Mouse (Mus musculus): ENCODE data around the gene Nos1ap. TPM values are rescaled to one million over a fixed set of nuclear protein-coding genes. Genes with fewer than 3 reads are reported as not detected.

Gene Nos1ap
- polyA plus RNA-seq, 1 experiment = 1.1 TPM

- no peaks in the 10 kb centered on the region for H3K4me1 ChIP-seq (ENCODE audit: control insufficient read depth)
- no peaks in the 10 kb centered on the region; the same call in 1 of the 2 replicates for H3K27me3 ChIP-seq (ENCODE audit: control insufficient read depth)
- TF ChIP-seq GATA1 (IDR thresholded peaks at IDR 0.05; ENCODE audit: low read length) (no peak), TAL1 (IDR thresholded peaks at IDR 0.05; ENCODE audit: low read length) (no peak)
- no peaks in the 10 kb centered on the region for H3K36me3 ChIP-seq (ENCODE audit: control insufficient read depth)
- H3K4me3 ChIP-seq (replicated peaks) = no peak overlapping the region
- H3K9me3 ChIP-seq (ENCODE audit: control insufficient read depth, low read length) = no peaks in the 10 kb centered on the region
These were observed 160.0 kb downstream of the Nos1ap start for GRCm38 (mm10) chr1:170429656-170430055.

- Histone ChIP-seq H3K27me3 (ENCODE audit: control insufficient read depth) (no peaks in the 10 kb centered on the region; the same call in 1 of the 2 replicates), H3K9me3 (ENCODE audit: control insufficient read depth, low read length) (no peaks in the 10 kb centered on the region), H3K4me1 (ENCODE audit: control insufficient read depth) (no peaks in the 10 kb centered on the region), H3K4me3 (replicated peaks) (no peak overlapping the region), H3K36me3 (ENCODE audit: control insufficient read depth) (no peaks in the 10 kb centered on the region)
- TF ChIP-seq TAL1 (IDR thresholded peaks at IDR 0.05; ENCODE audit: low read length) = no peak
- no peak for TF ChIP-seq GATA1 (IDR thresholded peaks at IDR 0.05; ENCODE audit: low read length)
These were observed 161.5 kb downstream of the Nos1ap start for GRCm38 (mm10) chr1:170428141-170428540.

GRCm38 (mm10) chr1:170424258-170424889, 165.3 kb downstream of the Nos1ap start:
- H3K27me3 ChIP-seq (ENCODE audit: control insufficient read depth) = no peaks in the 10 kb centered on the region
- no peaks in the 10 kb centered on the region for H3K4me1 ChIP-seq (ENCODE audit: control insufficient read depth)
- no peaks in the 10 kb centered on the region; the same call in 1 of the 2 replicates for H3K9me3 ChIP-seq (ENCODE audit: control insufficient read depth, low read length)
- H3K36me3 ChIP-seq (ENCODE audit: control insufficient read depth) = no peaks in the 10 kb centered on the region
- TF ChIP-seq GATA1 (IDR thresholded peaks at IDR 0.05; ENCODE audit: low read length) (no peak), TAL1 (IDR thresholded peaks at IDR 0.05; ENCODE audit: low read length) (no peak)
- H3K4me3 ChIP-seq (replicated peaks) = no peak overlapping the region

DNA sequence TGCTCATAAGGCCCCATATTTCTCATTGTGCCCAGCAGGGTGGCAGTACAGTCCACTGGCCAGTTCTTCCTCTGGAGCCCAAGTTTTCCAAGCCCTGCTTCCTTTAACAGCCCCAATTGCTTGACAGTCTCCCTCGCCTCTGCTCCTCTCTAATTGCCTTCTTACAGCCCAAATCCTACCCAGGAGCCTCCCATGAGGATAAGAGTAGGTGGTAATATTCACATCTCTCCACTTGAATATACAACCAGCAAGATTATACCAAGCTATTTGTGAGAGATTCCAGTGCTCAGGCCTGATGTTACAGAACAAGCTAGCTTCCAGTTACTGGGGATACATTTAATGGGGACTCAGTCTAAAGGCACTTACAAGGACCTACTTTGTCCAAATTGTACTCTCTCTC, 166.6 kb downstream of the Nos1ap start:
- Histone ChIP-seq H3K27me3 (ENCODE audit: control insufficient read depth) (no peaks in the 10 kb centered on the region), H3K4me1 (ENCODE audit: control insufficient read depth) (no peaks in the 10 kb centered on the region), H3K9me3 (ENCODE audit: control insufficient read depth, low read length) (peaks cover 7% of the 10 kb centered on the region), H3K4me3 (replicated peaks) (no peak overlapping the region), H3K36me3 (ENCODE audit: control insufficient read depth) (no peaks in the 10 kb centered on the region)
- TF ChIP-seq GATA1 (IDR thresholded peaks at IDR 0.05; ENCODE audit: low read length) = no peak
- TF ChIP-seq TAL1 (IDR thresholded peaks at IDR 0.05; ENCODE audit: low read length) = no peak

DNA sequence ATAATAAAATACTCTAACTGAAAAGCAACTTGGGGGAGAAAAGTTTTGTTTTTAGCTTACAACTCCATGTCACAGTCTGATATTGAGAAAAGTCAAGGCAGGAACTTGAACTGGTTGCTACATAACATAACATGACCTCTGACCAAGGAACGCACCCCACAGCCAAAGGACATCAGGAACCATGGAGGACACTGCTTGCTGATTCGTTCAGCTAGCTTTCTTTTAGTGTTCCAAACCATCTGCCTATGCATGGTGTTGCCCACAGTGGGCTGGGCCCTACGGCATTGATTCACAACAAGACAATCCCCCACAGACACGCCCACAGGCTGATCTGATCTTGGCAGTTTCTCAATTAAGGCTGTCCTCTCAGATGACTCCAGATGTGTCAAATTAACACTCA, 167.5 kb downstream of the Nos1ap start:
- H3K4me1 ChIP-seq (ENCODE audit: control insufficient read depth) = no peaks in the 10 kb centered on the region
- no peak for TF ChIP-seq TAL1 (IDR thresholded peaks at IDR 0.05; ENCODE audit: low read length)
- TF ChIP-seq GATA1 (IDR thresholded peaks at IDR 0.05; ENCODE audit: low read length) = no peak
- H3K9me3 ChIP-seq (ENCODE audit: control insufficient read depth, low read length) = peaks cover 7% of the 10 kb centered on the region
- no peak overlapping the region for H3K4me3 ChIP-seq (replicated peaks)
- H3K27me3 ChIP-seq (ENCODE audit: control insufficient read depth) = no peaks in the 10 kb centered on the region
- H3K36me3 ChIP-seq (ENCODE audit: control insufficient read depth) = no peaks in the 10 kb centered on the region

GRCm38 (mm10) chr1:170419961-170420360, 169.7 kb downstream of the Nos1ap start:
- Histone ChIP-seq H3K4me3 (replicated peaks) (no peak overlapping the region), H3K27me3 (ENCODE audit: control insufficient read depth) (no peaks in the 10 kb centered on the region), H3K36me3 (ENCODE audit: control insufficient read depth) (no peaks in the 10 kb centered on the region), H3K9me3 (ENCODE audit: control insufficient read depth, low read length) (peaks cover 7% of the 10 kb centered on the region), H3K4me1 (ENCODE audit: control insufficient read depth) (no peaks in the 10 kb centered on the region)
- TF ChIP-seq GATA1 (IDR thresholded peaks at IDR 0.05; ENCODE audit: low read length) = no peak
- TF ChIP-seq TAL1 (IDR thresholded peaks at IDR 0.05; ENCODE audit: low read length) = no peak

- TF ChIP-seq GATA1 (IDR thresholded peaks at IDR 0.05; ENCODE audit: low read length) = no peak
- no peak for TF ChIP-seq TAL1 (IDR thresholded peaks at IDR 0.05; ENCODE audit: low read length)
- H3K36me3 ChIP-seq (ENCODE audit: control insufficient read depth) = no peaks in the 10 kb centered on the region
- H3K4me3 ChIP-seq (replicated peaks) = no peak overlapping the region
- H3K4me1 ChIP-seq (ENCODE audit: control insufficient read depth) = no peaks in the 10 kb centered on the region
- no peaks in the 10 kb centered on the region for H3K27me3 ChIP-seq (ENCODE audit: control insufficient read depth)
- H3K9me3 ChIP-seq (ENCODE audit: control insufficient read depth, low read length) = peaks cover 7% of the 10 kb centered on the region
These were observed 171.5 kb downstream of the Nos1ap start for GRCm38 (mm10) chr1:170418131-170418530.

DNA sequence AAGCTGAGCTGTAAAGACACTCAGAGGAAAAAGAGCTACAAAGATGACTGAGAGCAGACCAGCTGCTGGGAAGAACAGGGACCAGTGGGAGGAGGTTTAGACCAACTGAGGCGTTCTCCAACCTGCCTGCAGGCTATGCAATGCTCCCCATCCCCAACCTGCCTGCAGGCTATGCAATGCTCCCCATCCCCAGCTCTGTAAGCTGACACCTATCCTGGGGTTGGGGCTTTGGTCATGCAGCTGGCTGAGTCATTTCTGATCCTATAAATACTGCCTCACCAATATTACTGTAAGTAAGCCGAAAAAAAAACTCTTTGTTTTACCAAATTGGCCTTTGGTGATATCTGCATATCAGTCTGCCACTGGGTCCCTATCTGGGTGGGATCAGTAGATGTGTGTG, 172.7 kb downstream of the Nos1ap start:
- H3K27me3 ChIP-seq (ENCODE audit: control insufficient read depth) = no peaks in the 10 kb centered on the region
- H3K4me1 ChIP-seq (ENCODE audit: control insufficient read depth) = no peaks in the 10 kb centered on the region
- H3K36me3 ChIP-seq (ENCODE audit: control insufficient read depth) = no peaks in the 10 kb centered on the region
- peaks cover 7% of the 10 kb centered on the region for H3K9me3 ChIP-seq (ENCODE audit: control insufficient read depth, low read length)
- no peak overlapping the region for H3K4me3 ChIP-seq (replicated peaks)
- no peak for TF ChIP-seq GATA1 (IDR thresholded peaks at IDR 0.05; ENCODE audit: low read length)
- no peak for TF ChIP-seq TAL1 (IDR thresholded peaks at IDR 0.05; ENCODE audit: low read length)

DNA sequence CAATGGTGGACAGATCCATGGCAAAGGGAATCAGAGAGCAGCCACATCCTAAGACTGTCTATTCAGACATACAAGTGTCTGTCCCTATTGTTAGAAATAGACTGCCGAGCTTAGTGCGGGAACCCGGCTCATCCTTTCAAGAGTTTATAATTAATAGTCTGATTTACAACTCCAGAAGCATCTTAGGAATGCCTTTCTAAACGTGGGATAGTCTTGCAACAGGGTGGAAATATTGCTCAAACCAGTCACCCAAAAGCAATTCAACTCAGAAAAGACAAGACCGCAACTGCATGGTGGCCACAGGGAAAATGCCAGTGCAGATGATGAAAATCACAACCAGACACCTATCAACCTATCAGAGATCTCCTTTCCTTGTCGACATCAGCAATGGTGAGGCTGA, 173.5 kb downstream of the Nos1ap start:
- H3K4me3 ChIP-seq (replicated peaks) = no peak overlapping the region
- TF ChIP-seq TAL1 (IDR thresholded peaks at IDR 0.05; ENCODE audit: low read length) = no peak
- TF ChIP-seq GATA1 (IDR thresholded peaks at IDR 0.05; ENCODE audit: low read length) = no peak
- H3K4me1 ChIP-seq (ENCODE audit: control insufficient read depth) = no peaks in the 10 kb centered on the region
- H3K9me3 ChIP-seq (ENCODE audit: control insufficient read depth, low read length) = peaks cover 7% of the 10 kb centered on the region
- H3K36me3 ChIP-seq (ENCODE audit: control insufficient read depth) = no peaks in the 10 kb centered on the region
- no peaks in the 10 kb centered on the region for H3K27me3 ChIP-seq (ENCODE audit: control insufficient read depth)

- no peak for TF ChIP-seq GATA1 (IDR thresholded peaks at IDR 0.05; ENCODE audit: low read length)
- TF ChIP-seq TAL1 (IDR thresholded peaks at IDR 0.05; ENCODE audit: low read length) = no peak
- Histone ChIP-seq H3K27me3 (ENCODE audit: control insufficient read depth) (no peaks in the 10 kb centered on the region), H3K36me3 (ENCODE audit: control insufficient read depth) (no peaks in the 10 kb centered on the region), H3K4me1 (ENCODE audit: control insufficient read depth) (no peaks in the 10 kb centered on the region), H3K4me3 (replicated peaks) (no peak overlapping the region), H3K9me3 (ENCODE audit: control insufficient read depth, low read length) (peaks cover 7% of the 10 kb centered on the region)
These were observed 174.3 kb downstream of the Nos1ap start for GRCm38 (mm10) chr1:170415395-170415794.
